14 mouse cellular contexts compared by ENCODE assay signal in genomic region chr12:41052897-41053296, GRCm38 (mm10).
"Had no signal": no experiment of that assay in that cellular context is flagged by ENCODE, and none has a peak within 500 bp of the region (broad histone marks: within the 10 kb centered on the region; RNA-seq: fewer than 3 reads in every experiment).

No protein-coding gene starts in this region.

- DNase-seq: gastrocnemius, postnatal 14 days; gastrocnemius, postnatal 36 days; heart, adult 11 months; heart, adult 2 months; heart, postnatal 14 days; heart, postnatal 36 days; kidney, adult 11 months; kidney, adult 2 months; kidney, adult 9 months; kidney, postnatal 14 days; kidney, postnatal 36 days; layer of hippocampus, adult 9-11 months; layer of hippocampus, postnatal 36 days; left cerebral cortex, postnatal 4 days had no signal
